Mouse (Mus musculus): ENCODE measurements around the gene Svs1.

The Svs1 gene

GRCm38 (mm10) chr6:49011191-49011590, 24.5 kb downstream of the Svs1 start:
- no peak for DNase-seq (ENCODE audit: low spot score)

GRCm38 (mm10) chr6:49013023-49013422, 26.4 kb downstream of the Svs1 start:
- DNase-seq (ENCODE audit: low spot score): no peak

- no peak for DNase-seq (ENCODE audit: low spot score)
Observed at GRCm38 (mm10) chr6:49013458-49013857, 26.8 kb downstream of the Svs1 start.

GRCm38 (mm10) chr6:49017150-49017549, 30.5 kb downstream of the Svs1 start:
- DNase-seq (ENCODE audit: low spot score): no peak

- DNase-seq (ENCODE audit: low spot score): no peak
Observed at GRCm38 (mm10) chr6:49019341-49019740, 32.7 kb downstream of the Svs1 start.

GRCm38 (mm10) chr6:49021141-49022012, 34.7 kb downstream of the Svs1 start:
- no peak for DNase-seq (ENCODE audit: low spot score)

- DNase-seq (ENCODE audit: low spot score): no peak
Observed at GRCm38 (mm10) chr6:49022384-49022783, 35.7 kb downstream of the Svs1 start.

- DNase-seq (ENCODE audit: low spot score): no peak
Observed at GRCm38 (mm10) chr6:49023315-49023714, 36.7 kb downstream of the Svs1 start.

- DNase-seq (ENCODE audit: low spot score): no peak
Observed at GRCm38 (mm10) chr6:49025290-49025689, 38.6 kb downstream of the Svs1 start.

- no peak for DNase-seq (ENCODE audit: low spot score)
Observed at GRCm38 (mm10) chr6:49026496-49026895, 39.8 kb downstream of the Svs1 start.

GRCm38 (mm10) chr6:49028019-49028418, 41.4 kb downstream of the Svs1 start:
- DNase-seq (ENCODE audit: low spot score): no peak

GRCm38 (mm10) chr6:49028708-49029107, 42.0 kb downstream of the Svs1 start:
- DNase-seq (ENCODE audit: low spot score): no peak

GRCm38 (mm10) chr6:49031230-49031629, 44.6 kb downstream of the Svs1 start:
- DNase-seq (ENCODE audit: low spot score): no peak

- no peak for DNase-seq (ENCODE audit: low spot score)
Observed at GRCm38 (mm10) chr6:49032783-49033182, 46.1 kb downstream of the Svs1 start.

- DNase-seq (ENCODE audit: low spot score): no peak
Observed at GRCm38 (mm10) chr6:49036275-49037267, 49.9 kb downstream of the Svs1 start, which contains the start of gene Gpnmb. Gene Gpnmb (plus strand): TSS chr6:49036546.

GRCm38 (mm10) chr6:49037268-49037662, 50.6 kb downstream of the Svs1 start:
- no peak for DNase-seq (ENCODE audit: low spot score)

- DNase-seq (ENCODE audit: low spot score): peak; percentile 77
Observed at GRCm38 (mm10) chr6:49039470-49040180, 53.0 kb downstream of the Svs1 start.

Data from adipocyte (in vitro differentiated cells).